Mouse (Mus musculus): ENCODE results near the gene Olfr492. TPM values are rescaled to one million over a fixed set of nuclear protein-coding genes. Genes with fewer than 3 reads are reported as not detected.

Olfr492 gene
- not detected in 2 replicates for polyA plus RNA-seq (2015; fragmentation: Nextera tagmentation; extraction: Ambion mirVana)

GRCm38 (mm10) chr7:108323574-108323973 is at the start of gene Olfr492:
Gene Olfr492, minus strand, starts transcription at chr7:108323674.
- WGBS = 84% methylated on average over 2 of the region's 2 CpGs
- Histone ChIP-seq H3K9ac (no peak within 1 kb of the TSS), H3K27me3 (no peaks in the 10 kb centered on the region), H3K36me3 (ENCODE audit: poor library complexity, severe bottlenecking) (no peaks in the 10 kb centered on the region), H3K4me1 (no peaks in the 10 kb centered on the region), H3K4me2 (no peak within 1 kb of the TSS), H3K27ac (no peak within 1 kb of the TSS), H3K9me3 (replicated peaks) (no peaks in the 10 kb centered on the region), H3K4me3 (no peak within 1 kb of the TSS)
- ATAC-seq = no peak

GRCm38 (mm10) chr7:108365035-108365434 is 41.6 kb upstream of the Olfr492 start, which contains the start of gene Olfr494:
Gene Olfr494, plus strand, starts transcription at chr7:108365335.
- 87% methylated on average over 3 of the region's 3 CpGs for WGBS

GRCm38 (mm10) chr7:108346879-108347278 is 23.4 kb upstream of the Olfr492 start, which contains the start of gene Olfr493:
Gene Olfr493, minus strand, starts transcription at chr7:108346979.
- H3K4me2 ChIP-seq = no peak within 1 kb of the TSS
- H3K27ac ChIP-seq = no peak within 1 kb of the TSS
- no peaks in the 10 kb centered on the region for H3K4me1 ChIP-seq
- H3K36me3 ChIP-seq (ENCODE audit: poor library complexity, severe bottlenecking) = no peaks in the 10 kb centered on the region
- no peaks in the 10 kb centered on the region for H3K27me3 ChIP-seq
- ATAC-seq = no peak
- no peak within 1 kb of the TSS for H3K4me3 ChIP-seq
- H3K9me3 ChIP-seq (replicated peaks) = no peaks in the 10 kb centered on the region
- H3K9ac ChIP-seq = no peak within 1 kb of the TSS
- 70% methylated on average over 1 of the region's 1 CpGs for WGBS

More at GRCm38 (mm10) chr7:108365035-108365434, 41.6 kb upstream of the Olfr492 start, which contains the start of gene Olfr494:
- Histone ChIP-seq H3K27me3 (no peaks in the 10 kb centered on the region), H3K9me3 (replicated peaks) (no peaks in the 10 kb centered on the region), H3K4me1 (no peaks in the 10 kb centered on the region), H3K36me3 (ENCODE audit: poor library complexity, severe bottlenecking) (no peaks in the 10 kb centered on the region), H3K27ac (no peak within 1 kb of the TSS), H3K9ac (no peak within 1 kb of the TSS), H3K4me3 (no peak within 1 kb of the TSS), H3K4me2 (no peak within 1 kb of the TSS)
- ATAC-seq = no peak

GRCm38 (mm10) chr7:108313151-108313550 is 10.3 kb downstream of the Olfr492 start, which contains the start of gene Olfr491:
Gene Olfr491, plus strand, starts transcription at chr7:108313451.
- ATAC-seq = no peak

GRCm38 (mm10) chr7:108288834-108289233 is 34.6 kb downstream of the Olfr492 start, which contains the start of gene Olfr490:
Gene Olfr490, minus strand, starts transcription at chr7:108288934.
- no peaks in the 10 kb centered on the region for H3K9me3 ChIP-seq (replicated peaks)
- H3K4me2 ChIP-seq = no peak within 1 kb of the TSS
- H3K4me1 ChIP-seq = no peaks in the 10 kb centered on the region
- no peak for ATAC-seq
- no peak within 1 kb of the TSS for H3K27ac ChIP-seq
- H3K4me3 ChIP-seq = no peak within 1 kb of the TSS
- no peak within 1 kb of the TSS for H3K9ac ChIP-seq
- no peaks in the 10 kb centered on the region for H3K36me3 ChIP-seq (ENCODE audit: poor library complexity, severe bottlenecking)
- H3K27me3 ChIP-seq = no peaks in the 10 kb centered on the region

More at GRCm38 (mm10) chr7:108313151-108313550, 10.3 kb downstream of the Olfr492 start, which contains the start of gene Olfr491:
- Histone ChIP-seq H3K4me1 (no peaks in the 10 kb centered on the region), H3K4me2 (no peak within 1 kb of the TSS), H3K9ac (no peak within 1 kb of the TSS), H3K9me3 (replicated peaks) (no peaks in the 10 kb centered on the region), H3K27ac (no peak within 1 kb of the TSS), H3K36me3 (ENCODE audit: poor library complexity, severe bottlenecking) (no peaks in the 10 kb centered on the region), H3K4me3 (no peak within 1 kb of the TSS), H3K27me3 (no peaks in the 10 kb centered on the region)
- WGBS = 74% methylated on average over 1 of the region's 1 CpGs

Other genes with a start within 250 kb of the Olfr492 start
- not detected in 2 replicates for gene Olfr481, start 243.8 kb downstream of the Olfr492 start, polyA plus RNA-seq (2015; fragmentation: Nextera tagmentation; extraction: Ambion mirVana)
- 0.08 and 0.13 TPM in 2 replicates for gene Olfr482, start 226.1 kb downstream of the Olfr492 start, polyA plus RNA-seq (2015; fragmentation: Nextera tagmentation; extraction: Ambion mirVana)
- not detected in 2 replicates for gene Olfr483, start 222.8 kb downstream of the Olfr492 start, polyA plus RNA-seq (2015; fragmentation: Nextera tagmentation; extraction: Ambion mirVana)
- gene Olfr484, start 196.2 kb downstream of the Olfr492 start, polyA plus RNA-seq (2015; fragmentation: Nextera tagmentation; extraction: Ambion mirVana) = not detected in 2 replicates
- not detected in 2 replicates for gene Olfr485, start 163.8 kb downstream of the Olfr492 start, polyA plus RNA-seq (2015; fragmentation: Nextera tagmentation; extraction: Ambion mirVana)
- not detected in 2 replicates for gene Olfr486, start 150.9 kb downstream of the Olfr492 start, polyA plus RNA-seq (2015; fragmentation: Nextera tagmentation; extraction: Ambion mirVana)
- not detected in 2 replicates for gene Olfr487, start 109.0 kb downstream of the Olfr492 start, polyA plus RNA-seq (2015; fragmentation: Nextera tagmentation; extraction: Ambion mirVana)
- gene Olfr488, start 65.3 kb downstream of the Olfr492 start, polyA plus RNA-seq (2015; fragmentation: Nextera tagmentation; extraction: Ambion mirVana) = not detected in 2 replicates
- not detected in 2 replicates for gene Olfr490, start 34.7 kb downstream of the Olfr492 start, polyA plus RNA-seq (2015; fragmentation: Nextera tagmentation; extraction: Ambion mirVana)
- not detected in 2 replicates for gene Olfr491, start 10.2 kb downstream of the Olfr492 start, polyA plus RNA-seq (2015; fragmentation: Nextera tagmentation; extraction: Ambion mirVana)
- gene Olfr493, start 23.3 kb upstream of the Olfr492 start, polyA plus RNA-seq (2015; fragmentation: Nextera tagmentation; extraction: Ambion mirVana) = not detected in 2 replicates
- gene Olfr494, start 41.7 kb upstream of the Olfr492 start, polyA plus RNA-seq (2015; fragmentation: Nextera tagmentation; extraction: Ambion mirVana) = not detected in 2 replicates
- gene Olfr495, start 69.5 kb upstream of the Olfr492 start, polyA plus RNA-seq (2015; fragmentation: Nextera tagmentation; extraction: Ambion mirVana) = not detected in 2 replicates
- gene Olfr497, start 96.7 kb upstream of the Olfr492 start, polyA plus RNA-seq (2015; fragmentation: Nextera tagmentation; extraction: Ambion mirVana) = not detected in 2 replicates
- not detected in 2 replicates for gene Olfr498, start 141.7 kb upstream of the Olfr492 start, polyA plus RNA-seq (2015; fragmentation: Nextera tagmentation; extraction: Ambion mirVana)
- gene Olfr502, start 201.4 kb upstream of the Olfr492 start, polyA plus RNA-seq (2015; fragmentation: Nextera tagmentation; extraction: Ambion mirVana) = not detected in 2 replicates
- not detected in 2 replicates for gene Olfr503, start 220.9 kb upstream of the Olfr492 start, polyA plus RNA-seq (2015; fragmentation: Nextera tagmentation; extraction: Ambion mirVana)
- gene Olfr504, start 242.1 kb upstream of the Olfr492 start, polyA plus RNA-seq (2015; fragmentation: Nextera tagmentation; extraction: Ambion mirVana) = not detected in 2 replicates